Mouse (Mus musculus): Measurements from ENCODE around the gene Mpzl1.

The Mpzl1 gene

GRCm38 (mm10) chr1:165612714-165613113 is 21.6 kb downstream of the Mpzl1 start:
- no peak for DNase-seq

- no peak for DNase-seq
These were observed 23.9 kb downstream of the Mpzl1 start for GRCm38 (mm10) chr1:165610321-165610999.

- DNase-seq, result no peak
These were observed 24.6 kb downstream of the Mpzl1 start for GRCm38 (mm10) chr1:165609495-165610320.

GRCm38 (mm10) chr1:165608904-165609303 is 25.4 kb downstream of the Mpzl1 start:
- no peak for DNase-seq

GRCm38 (mm10) chr1:165605774-165606173 is 28.6 kb downstream of the Mpzl1 start:
- no peak for DNase-seq

- DNase-seq, result no peak
These were observed 29.2 kb downstream of the Mpzl1 start for GRCm38 (mm10) chr1:165605108-165605507.

GRCm38 (mm10) chr1:165604203-165604602 is 30.1 kb downstream of the Mpzl1 start:
- no peak for DNase-seq

- DNase-seq, result no peak
These were observed 31.1 kb downstream of the Mpzl1 start for GRCm38 (mm10) chr1:165603218-165603617.

- no peak for DNase-seq
These were observed 32.5 kb downstream of the Mpzl1 start for GRCm38 (mm10) chr1:165601775-165602280.

- DNase-seq, result no peak
These were observed 39.5 kb downstream of the Mpzl1 start for GRCm38 (mm10) chr1:165594699-165595421.

- DNase-seq, result peak; percentile 29 to 32
These were observed 41.8 kb downstream of the Mpzl1 start for GRCm38 (mm10) chr1:165592295-165593082.

- no peak for DNase-seq
These were observed 43.6 kb downstream of the Mpzl1 start for GRCm38 (mm10) chr1:165590760-165591159.

- DNase-seq, result no peak
These were observed 44.9 kb downstream of the Mpzl1 start for GRCm38 (mm10) chr1:165589280-165590048.

GRCm38 (mm10) chr1:165587845-165588244 is 46.5 kb downstream of the Mpzl1 start:
- DNase-seq, result no peak

- DNase-seq, result no peak
These were observed 48.0 kb downstream of the Mpzl1 start for GRCm38 (mm10) chr1:165586366-165586765.

GRCm38 (mm10) chr1:165585389-165586104 is 48.8 kb downstream of the Mpzl1 start:
- peak in 1 of 2 experiments; percentile 23 for DNase-seq

GRCm38 (mm10) chr1:165583529-165584184 is 50.7 kb downstream of the Mpzl1 start:
- peak; percentile 95 to 96 for DNase-seq

GRCm38 (mm10) chr1:165581255-165581654 is 53.1 kb downstream of the Mpzl1 start:
- no peak for DNase-seq

GRCm38 (mm10) chr1:165579332-165579731 is 55.0 kb downstream of the Mpzl1 start:
- no peak for DNase-seq

- DNase-seq, result no peak
These were observed 57.8 kb downstream of the Mpzl1 start for GRCm38 (mm10) chr1:165576459-165577112.
